Mouse (Mus musculus) stomach, postnatal 0 days (tissue): ENCODE results near the gene Zfp989.
"Not testable (repeated sequence)": the region's sequence is repeated elsewhere in the genome, so short reads cannot be mapped to it uniquely, and the experiment has no call there.

ENCODE experiments used
- CTCF ChIP-seq: IDR thresholded peaks from 2 replicates; pipeline ENCODE4 v1.5.1; 2016; ENCODE audit warnings: antibody characterized with exemption, low read depth, mild to moderate bottlenecking, moderate library complexity
- EP300 ChIP-seq: optimal IDR thresholded peaks from 2 replicates; pipeline ENCODE3; 2016; ENCODE audit warnings: antibody characterized with exemption

DNA sequence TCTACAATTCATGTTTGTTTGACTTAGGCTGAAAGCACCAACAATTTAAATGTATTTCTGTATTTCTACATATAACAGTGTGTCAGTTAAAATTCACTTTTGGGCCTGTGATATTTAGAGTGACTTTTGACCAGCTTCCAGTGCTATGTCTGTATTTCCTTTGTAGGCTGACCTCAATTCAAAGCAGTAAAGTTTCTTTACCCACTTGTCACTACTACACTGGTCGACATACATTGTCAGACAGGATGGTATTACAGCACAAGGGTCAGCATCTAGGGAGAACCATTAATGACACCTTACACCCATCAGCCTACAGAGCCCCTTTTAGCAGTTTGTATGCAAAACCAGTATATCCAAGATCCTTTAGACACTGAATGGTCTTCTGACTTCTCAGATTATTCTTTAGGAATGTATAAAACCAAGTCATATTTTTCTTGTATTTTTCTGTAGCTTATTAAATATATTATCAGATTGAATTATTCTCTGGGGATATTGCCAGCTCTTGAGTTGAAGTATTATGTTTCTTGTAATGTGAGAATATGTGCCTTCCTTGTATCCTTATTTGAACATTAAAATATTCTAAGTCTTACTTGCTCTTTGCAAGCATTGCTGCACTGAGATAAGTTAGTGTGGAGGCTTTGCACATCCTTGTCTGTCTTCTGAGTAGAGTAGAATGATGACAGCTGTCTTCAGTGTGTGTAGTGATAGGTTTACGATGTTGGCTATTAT, 59.7 kb downstream of the Zfp989 start:
- TF ChIP-seq CTCF, EP300: not testable (repeated sequence)
